ENCODE assay signal across 8 mouse cellular contexts in genomic region chr16:56715608-56716007, GRCm38 (mm10). TPM values are rescaled to one million over a fixed set of nuclear protein-coding genes. Genes with fewer than 3 reads are reported as not detected.
DNase-seq lines count a peak whose midpoint lies in the region; ATAC-seq and TF ChIP-seq lines count a peak whose summit lies in the region.

No protein-coding gene starts in this region.

- no peak overlapping the region for H3K27ac ChIP-seq in heart, postnatal 0 days (ENCODE audit: low read depth)
- no peak overlapping the region for H3K27ac ChIP-seq in embryonic facial prominence, embryonic 13.5 days
- no peak overlapping the region for H3K27ac ChIP-seq in limb, embryonic 10.5 days
- H3K27ac ChIP-seq in neural tube, embryonic 12.5 days: no peak overlapping the region

- no peak for DNase-seq in heart, postnatal 0 days (ENCODE audit: low spot score)
- no peak for DNase-seq in heart, adult 18-20 months
- DNase-seq in limb, embryonic 10.5 days (ENCODE audit: low spot score): no peak
- no peak for DNase-seq in gastrocnemius, postnatal 25 days
- DNase-seq in embryo, embryonic 10.5 days (ENCODE audit: low spot score): no peak
- no peak for DNase-seq in ovary, postnatal 10 days (ENCODE audit: low spot score)

- H3K4me1 ChIP-seq in heart, postnatal 0 days (ENCODE audit: control insufficient read depth, insufficient read depth): peaks cover 15% of the 10 kb centered on the region; the same call in 1 of the 2 replicates
- peaks cover 17% of the 10 kb centered on the region for H3K4me1 ChIP-seq in embryonic facial prominence, embryonic 13.5 days
- H3K4me1 ChIP-seq in limb, embryonic 10.5 days: peaks cover 14% of the 10 kb centered on the region
- peaks cover 13% of the 10 kb centered on the region for H3K4me1 ChIP-seq in neural tube, embryonic 12.5 days

- peak overlapping the region; percentile 84 for H3K4me2 ChIP-seq in heart, postnatal 0 days (ENCODE audit: low read depth, low read length)
- H3K4me2 ChIP-seq in embryonic facial prominence, embryonic 13.5 days: peak overlapping the region; percentile 73
- peak overlapping the region; percentile 77 for H3K4me2 ChIP-seq in neural tube, embryonic 12.5 days (replicated peaks)

- H3K27me3 ChIP-seq in heart, postnatal 0 days (ENCODE audit: control insufficient read depth, insufficient read depth, low read length): no peaks in the 10 kb centered on the region
- H3K27me3 ChIP-seq in embryonic facial prominence, embryonic 13.5 days: no peaks in the 10 kb centered on the region
- no peaks in the 10 kb centered on the region for H3K27me3 ChIP-seq in limb, embryonic 10.5 days (ENCODE audit: low read depth, poor library complexity, severe bottlenecking)
- H3K27me3 ChIP-seq in neural tube, embryonic 12.5 days (replicated peaks): no peaks in the 10 kb centered on the region

- H3K9me3 ChIP-seq in heart, postnatal 0 days (replicated peaks; ENCODE audit: control insufficient read depth, low read length): no peaks in the 10 kb centered on the region
- H3K9me3 ChIP-seq in embryonic facial prominence, embryonic 13.5 days: no peaks in the 10 kb centered on the region
- no peaks in the 10 kb centered on the region for H3K9me3 ChIP-seq in limb, embryonic 10.5 days (replicated peaks)
- no peaks in the 10 kb centered on the region for H3K9me3 ChIP-seq in neural tube, embryonic 12.5 days

- peaks cover 16% of the 10 kb centered on the region for H3K36me3 ChIP-seq in heart, postnatal 0 days (replicated peaks; ENCODE audit: control insufficient read depth, insufficient read depth, low read length)
- H3K36me3 ChIP-seq in embryonic facial prominence, embryonic 13.5 days: peaks cover 20% of the 10 kb centered on the region
- peaks cover 21% of the 10 kb centered on the region for H3K36me3 ChIP-seq in limb, embryonic 10.5 days
- H3K36me3 ChIP-seq in neural tube, embryonic 12.5 days: peaks cover 19% of the 10 kb centered on the region

- WGBS in heart, postnatal 0 days: 37% methylated on average over 3 of the region's 3 CpGs
- 67% methylated on average over 3 of the region's 3 CpGs for WGBS in embryonic facial prominence, embryonic 13.5 days
- 84% methylated on average over 3 of the region's 3 CpGs for WGBS in limb, embryonic 10.5 days
- 79% methylated on average over 3 of the region's 3 CpGs for WGBS in neural tube, embryonic 12.5 days

- H3K9ac ChIP-seq in heart, postnatal 0 days (replicated peaks; ENCODE audit: low read depth, low read length): no peak overlapping the region
- H3K9ac ChIP-seq in embryonic facial prominence, embryonic 13.5 days: peak overlapping the region; percentile 88; the same call in 1 of the 2 replicates
- H3K9ac ChIP-seq in neural tube, embryonic 12.5 days: no peak overlapping the region

- H3K4me3 ChIP-seq in heart, postnatal 0 days (ENCODE audit: low read depth, low read length): peak overlapping the region; percentile 76
- H3K4me3 ChIP-seq in embryonic facial prominence, embryonic 13.5 days: peak overlapping the region; percentile 82
- peak overlapping the region; percentile 66 for H3K4me3 ChIP-seq in limb, embryonic 10.5 days
- H3K4me3 ChIP-seq in neural tube, embryonic 12.5 days: no peak overlapping the region; the same call in 1 of the 2 replicates

- no peak for ATAC-seq in heart, postnatal 0 days (ENCODE audit: insufficient read depth, low read depth)
- ATAC-seq in embryonic facial prominence, embryonic 13.5 days (ENCODE audit: insufficient number of reproducible peaks, insufficient read depth, low FRiP score, low TSS enrichment, low read depth): no peak
- no peak for ATAC-seq in neural tube, embryonic 12.5 days (ENCODE audit: low FRiP score, low read depth)

- no peak for TF ChIP-seq CTCF in heart, postnatal 0 days (IDR thresholded peaks at IDR 0.05; ENCODE audit: low read depth)

- TF ChIP-seq EP300 in heart, postnatal 0 days (IDR thresholded peaks at IDR 0.05; ENCODE audit: low read depth): no peak

RNA-seq across cellular contexts. Expression of gene Tfg, which starts 1.6 kb away (rescaled TPM):
- total RNA-seq in heart, postnatal 0 days (2014; rRNA removed; ENCODE audit: low replicate concordance): 64.1 and 65.2 TPM in 2 replicates
- 98.2 and 101 TPM in 2 replicates for polyA plus RNA-seq in heart, postnatal 0 days (2015; fragmentation: Nextera tagmentation; extraction: Ambion mirVana)
- total RNA-seq in heart, adult 18-20 months (2021): 10 to 100 TPM; 40.4 to 45.4 TPM
- 136 and 144 TPM in 2 replicates for polyA plus RNA-seq in embryonic facial prominence, embryonic 13.5 days (2015; fragmentation: Nextera tagmentation; extraction: Ambion mirVana)
- polyA plus RNA-seq in limb, embryonic 10.5 days (2016; fragmentation: Nextera tagmentation; extraction: Ambion mirVana): 141 and 150 TPM in 2 replicates
- polyA plus RNA-seq in neural tube, embryonic 12.5 days (2016; fragmentation: Nextera tagmentation; extraction: Ambion mirVana): 153 and 172 TPM in 2 replicates
- total RNA-seq in gastrocnemius, postnatal 25 days (2021): 10 to 100 TPM; 43.6 to 44.2 TPM
